9 mouse cellular contexts compared by ENCODE assay signal in the genomic region with DNA sequence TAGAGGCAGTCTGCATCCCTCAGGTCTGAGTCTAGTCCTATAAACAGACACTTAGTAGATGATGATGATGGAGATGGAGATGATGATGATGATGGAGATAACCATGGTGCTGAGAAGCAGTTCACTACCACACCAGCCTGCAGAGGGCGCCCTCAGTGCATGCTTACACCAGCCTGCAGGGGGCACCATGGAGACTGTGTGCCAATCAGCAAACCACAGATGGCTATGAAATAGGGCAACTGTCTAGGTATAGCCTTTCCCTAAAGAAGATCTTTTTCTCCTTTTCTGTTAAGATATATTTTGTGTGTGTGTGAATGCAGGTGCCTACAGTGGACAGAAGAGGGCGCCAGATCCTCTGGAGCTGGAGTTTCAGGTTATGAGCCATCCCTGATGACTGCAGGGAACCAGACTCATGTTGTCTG. TPM values are rescaled to one million over a fixed set of nuclear protein-coding genes. Genes with fewer than 3 reads are reported as not detected.
DNase-seq lines count a peak whose midpoint lies in the region; ATAC-seq and TF ChIP-seq lines count a peak whose summit lies in the region.
"Had no signal": no experiment of that assay in that cellular context is flagged by ENCODE, and none has a peak within 500 bp of the region (broad histone marks: within the 10 kb centered on the region; RNA-seq: fewer than 3 reads in every experiment).

No protein-coding gene starts in this region.

- no peak overlapping the region for H3K4me2 ChIP-seq in forebrain, postnatal 0 days (ENCODE audit: low read depth)
- no peak overlapping the region for H3K4me2 ChIP-seq in liver, embryonic 12.5 days

- no peaks in the 10 kb centered on the region for H3K79me2 ChIP-seq in liver, adult 2 months (ENCODE audit: control insufficient read depth, insufficient read depth, low read length)

- H3K4me3 ChIP-seq in forebrain, postnatal 0 days (ENCODE audit: low read depth, low read length) = no peak overlapping the region
- H3K4me3 ChIP-seq in forebrain, embryonic 10.5 days = no peak overlapping the region
- H3K4me3 ChIP-seq in liver, adult 2 months (ENCODE audit: insufficient read depth, low read depth, low read length) = no peak overlapping the region
- no peak overlapping the region for H3K4me3 ChIP-seq in liver, embryonic 12.5 days

- CTCF ChIA-PET in Patski (lab: Charles Lee) = interaction anchor here (0.7 to 2.2 kb wide), 12 partner anchors 9 to 118 kb away, joined by 3 to 10 read pairs (median 4); no protein-coding TSS in a partner anchor

- no peak for TF ChIP-seq POLR2A in liver, adult 2 months (IDR thresholded peaks at IDR 0.05; ENCODE audit: extremely low read depth, insufficient read depth, low read length)

- H3K27ac ChIP-seq in forebrain, postnatal 0 days (ENCODE audit: low read depth, low read length) = no peak overlapping the region
- no peak overlapping the region for H3K27ac ChIP-seq in forebrain, embryonic 10.5 days
- no peak overlapping the region for H3K27ac ChIP-seq in liver, adult 2 months (replicated peaks; ENCODE audit: insufficient read depth, low read depth, low read length)
- H3K27ac ChIP-seq in liver, embryonic 12.5 days = no peak overlapping the region

- no peak for ATAC-seq in forebrain, postnatal 0 days
- no peak for ATAC-seq in liver, embryonic 12.5 days
- no peak for ATAC-seq in Patski

- H3K36me3 ChIP-seq in forebrain, postnatal 0 days (ENCODE audit: insufficient read depth) = no peaks in the 10 kb centered on the region
- no peaks in the 10 kb centered on the region for H3K36me3 ChIP-seq in forebrain, embryonic 10.5 days (replicated peaks)
- no peaks in the 10 kb centered on the region for H3K36me3 ChIP-seq in liver, adult 2 months (ENCODE audit: control insufficient read depth, insufficient read depth, low read length)
- H3K36me3 ChIP-seq in liver, embryonic 12.5 days = no peaks in the 10 kb centered on the region

- POLR2A ChIA-PET in Patski (lab: Charles Lee) = no interaction called here

- DNase-seq in forebrain, postnatal 0 days = peak; percentile 68
- no peak for DNase-seq in forebrain, embryonic 10.5 days (ENCODE audit: extremely low spot score, low spot score)
- DNase-seq in liver, adult 2 months (ENCODE audit: extremely low read depth, low read depth, low spot score) = peak; percentile 40
- no peak for DNase-seq in Patski (ENCODE audit: low read depth, low spot score)
- peak; percentile 62 for DNase-seq in embryo, embryonic 10.5 days (ENCODE audit: low spot score)
- peak; percentile 63 for DNase-seq in mesoderm, embryonic 11.5 days (ENCODE audit: low read depth, low spot score)
- DNase-seq in left cerebral cortex, adult 11 months (ENCODE audit: low spot score) = no peak

- no peaks in the 10 kb centered on the region for H3K27me3 ChIP-seq in forebrain, postnatal 0 days (ENCODE audit: insufficient read depth, low read length)
- peaks cover 11% of the 10 kb centered on the region for H3K27me3 ChIP-seq in forebrain, embryonic 10.5 days (ENCODE audit: poor library complexity, severe bottlenecking)
- no peaks in the 10 kb centered on the region for H3K27me3 ChIP-seq in liver, adult 2 months (ENCODE audit: control insufficient read depth, insufficient read depth, low read length)
- peaks cover 74% of the 10 kb centered on the region for H3K27me3 ChIP-seq in liver, embryonic 12.5 days (replicated peaks)
- no peaks in the 10 kb centered on the region for H3K27me3 ChIP-seq in Patski

- no peak overlapping the region for H3K9ac ChIP-seq in forebrain, postnatal 0 days
- no peak overlapping the region for H3K9ac ChIP-seq in liver, adult 2 months (ENCODE audit: low read depth, low read length)
- no peak overlapping the region for H3K9ac ChIP-seq in liver, embryonic 12.5 days

- in situ Hi-C loops in Patski (cut with MboI; ENCODE audit: low pct_unique_long_range_greater_than_20kb) = no loop called here

- TF ChIP-seq CTCF in forebrain, postnatal 0 days (IDR thresholded peaks at IDR 0.05; ENCODE audit: low read depth) = peak; percentile 78
- peak; percentile 94 for TF ChIP-seq CTCF in liver, adult 2 months (IDR thresholded peaks at IDR 0.05; ENCODE audit: low read depth, low read length)
- TF ChIP-seq CTCF in Patski (IDR thresholded peaks at IDR 0.05) = peak; percentile 97

- H3K9me3 ChIP-seq in forebrain, postnatal 0 days (ENCODE audit: low read length) = no peaks in the 10 kb centered on the region
- no peaks in the 10 kb centered on the region for H3K9me3 ChIP-seq in forebrain, embryonic 10.5 days
- no peaks in the 10 kb centered on the region for H3K9me3 ChIP-seq in liver, embryonic 12.5 days (replicated peaks)

- H3K4me1 ChIP-seq in forebrain, postnatal 0 days (ENCODE audit: insufficient read depth) = no peaks in the 10 kb centered on the region
- peaks cover 26% of the 10 kb centered on the region for H3K4me1 ChIP-seq in forebrain, embryonic 10.5 days
- H3K4me1 ChIP-seq in liver, adult 2 months (ENCODE audit: control insufficient read depth, insufficient read depth, low read length) = peaks cover 8% of the 10 kb centered on the region; the same call in 1 of the 2 replicates
- H3K4me1 ChIP-seq in liver, embryonic 12.5 days = peaks cover 16% of the 10 kb centered on the region

- WGBS in forebrain, postnatal 0 days = 22% methylated on average over 2 of the region's 2 CpGs
- 6% methylated on average over 2 of the region's 2 CpGs for WGBS in forebrain, embryonic 10.5 days
- 25% methylated on average over 2 of the region's 2 CpGs for WGBS in liver, adult 2 months
- 8% methylated on average over 2 of the region's 2 CpGs for WGBS in liver, embryonic 12.5 days (ENCODE audit: insufficient replicate concordance)

RNA-seq across cellular contexts. Expression of a gene that starts 4.8 kb away (rescaled TPM):
- total RNA-seq in forebrain, postnatal 0 days (2014; rRNA removed) = 26.0 and 35.9 TPM in 2 replicates
- 5.7 and 7.4 TPM in 2 replicates for polyA plus RNA-seq in forebrain, postnatal 0 days (2015; fragmentation: Nextera tagmentation; extraction: Ambion mirVana)
- polyA plus RNA-seq in forebrain, embryonic 10.5 days (2016; fragmentation: Nextera tagmentation; extraction: Ambion mirVana) = 23.0 and 23.4 TPM in 2 replicates
- total RNA-seq in liver, adult 2 months (2014; rRNA removed) = 0.18 and 0.47 TPM in 2 replicates
- 0.23 and 0.24 TPM in 2 replicates for polyA plus RNA-seq in liver, adult 2 months (2012; rRNA removed)
- polyA plus RNA-seq in liver, embryonic 12.5 days (2016; fragmentation: Nextera tagmentation; extraction: Ambion mirVana) = 2.6 and 3.1 TPM in 2 replicates
- polyA plus RNA-seq in Patski (2021) = 38.4 TPM

RNA-seq across cellular contexts. Expression of a gene that starts 42.9 kb away (rescaled TPM):
- total RNA-seq in forebrain, postnatal 0 days (2014; rRNA removed) = 1.3 and 1.6 TPM in 2 replicates
- polyA plus RNA-seq in forebrain, postnatal 0 days (2015; fragmentation: Nextera tagmentation; extraction: Ambion mirVana) = 2.3 and 2.6 TPM in 2 replicates
- not detected in 2 replicates for polyA plus RNA-seq in forebrain, embryonic 10.5 days (2016; fragmentation: Nextera tagmentation; extraction: Ambion mirVana)
- 0.46 and 0.60 TPM in 2 replicates for total RNA-seq in liver, adult 2 months (2014; rRNA removed)
- polyA plus RNA-seq in liver, adult 2 months (2012; rRNA removed) = not detected in 2 replicates
- polyA plus RNA-seq in liver, embryonic 12.5 days (2016; fragmentation: Nextera tagmentation; extraction: Ambion mirVana) = 4.2 and 5.2 TPM in 2 replicates
- not detected for polyA plus RNA-seq in Patski (2021)
- polyA plus RNA-seq: intestine, embryonic 14.5 days had no signal

RNA-seq across cellular contexts. Expression of a gene that starts 46.5 kb away (rescaled TPM):
- 789 and 953 TPM in 2 replicates for total RNA-seq in forebrain, postnatal 0 days (2014; rRNA removed)
- 1,191 and 1,686 TPM in 2 replicates for polyA plus RNA-seq in forebrain, postnatal 0 days (2015; fragmentation: Nextera tagmentation; extraction: Ambion mirVana)
- polyA plus RNA-seq in forebrain, embryonic 10.5 days (2016; fragmentation: Nextera tagmentation; extraction: Ambion mirVana) = 3,944 and 5,635 TPM in 2 replicates
- total RNA-seq in liver, adult 2 months (2014; rRNA removed) = 243 and 388 TPM in 2 replicates
- 604 and 869 TPM in 2 replicates for polyA plus RNA-seq in liver, adult 2 months (2012; rRNA removed)
- polyA plus RNA-seq in liver, embryonic 12.5 days (2016; fragmentation: Nextera tagmentation; extraction: Ambion mirVana) = 121,851 and 123,321 TPM in 2 replicates
- polyA plus RNA-seq in Patski (2021) = not detected

RNA-seq across cellular contexts. Expression of a gene that starts 56.0 kb away (rescaled TPM):
- total RNA-seq in forebrain, postnatal 0 days (2014; rRNA removed) = 0.71 and 1.8 TPM in 2 replicates
- 3.5 and 5.5 TPM in 2 replicates for polyA plus RNA-seq in forebrain, postnatal 0 days (2015; fragmentation: Nextera tagmentation; extraction: Ambion mirVana)
- polyA plus RNA-seq in forebrain, embryonic 10.5 days (2016; fragmentation: Nextera tagmentation; extraction: Ambion mirVana) = 6.1 and 10.1 TPM in 2 replicates
- total RNA-seq in liver, adult 2 months (2014; rRNA removed) = not detected in 2 replicates
- polyA plus RNA-seq in liver, adult 2 months (2012; rRNA removed) = not detected in 2 replicates
- 116 and 122 TPM in 2 replicates for polyA plus RNA-seq in liver, embryonic 12.5 days (2016; fragmentation: Nextera tagmentation; extraction: Ambion mirVana)
- not detected for polyA plus RNA-seq in Patski (2021)

RNA-seq across cellular contexts. Expression of a gene that starts 59.5 kb away (rescaled TPM):
- total RNA-seq in forebrain, postnatal 0 days (2014; rRNA removed) = 405 and 563 TPM in 2 replicates
- 490 and 723 TPM in 2 replicates for polyA plus RNA-seq in forebrain, postnatal 0 days (2015; fragmentation: Nextera tagmentation; extraction: Ambion mirVana)
- 2,180 and 3,072 TPM in 2 replicates for polyA plus RNA-seq in forebrain, embryonic 10.5 days (2016; fragmentation: Nextera tagmentation; extraction: Ambion mirVana)
- 146 and 208 TPM in 2 replicates for total RNA-seq in liver, adult 2 months (2014; rRNA removed)
- polyA plus RNA-seq in liver, adult 2 months (2012; rRNA removed) = 354 and 696 TPM in 2 replicates
- 52,845 and 54,272 TPM in 2 replicates for polyA plus RNA-seq in liver, embryonic 12.5 days (2016; fragmentation: Nextera tagmentation; extraction: Ambion mirVana)
- polyA plus RNA-seq in Patski (2021) = not detected

Comparison
In these comparisons a context has a peak if more than half of its experiments do, and no peak if none do; other contexts are left out.
1. DNase-seq: peak in forebrain, postnatal 0 days (single experiment), liver, adult 2 months (single experiment), embryo, embryonic 10.5 days (single experiment) and mesoderm, embryonic 11.5 days (single experiment); none in forebrain, embryonic 10.5 days (single experiment), Patski (single experiment) and left cerebral cortex, adult 11 months (single experiment).
2. RNA of a gene that starts 46.5 kb away (polyA plus RNA-seq): 121,851 to 123,321 TPM in liver, embryonic 12.5 days, 3,944 to 5,635 TPM in forebrain, embryonic 10.5 days, 1,191 to 1,686 TPM in forebrain, postnatal 0 days and 604 to 869 TPM in liver, adult 2 months; not detected in Patski (single experiment); every median in the first group is over 100 times any median in the second.
3. Peak in every context shown above with its lines, with median percentiles within 50 percentile points of each other: CTCF ChIP-seq.